Mouse (Mus musculus) cortical plate, adult 2 months (tissue): Measurements from ENCODE around the gene 2410015M20Rik. TPM values are rescaled to one million over a fixed set of nuclear protein-coding genes. Genes with fewer than 3 reads are reported as not detected.

ENCODE experiments used
- H3K27ac ChIP-seq: fragments of 200-500 bp; 2 replicates; pipeline ENCODE4 v1.5.1; 2012; ENCODE audit warnings: low read length, control low read depth, inconsistent platforms; ENCODE audit not compliant: insufficient read depth
- H3K4me1 ChIP-seq: fragments of 200-500 bp; 2 replicates; pipeline ENCODE4 v1.6.1; 2011; ENCODE audit warnings: low read length; ENCODE audit not compliant: control insufficient read depth, insufficient read depth
- H3K4me3 ChIP-seq: fragments of 200-500 bp; 2 replicates; pipeline ENCODE4 v1.5.1; 2011; ENCODE audit warnings: mild to moderate bottlenecking, low read length, control low read depth; ENCODE audit not compliant: insufficient read depth
- CTCF ChIP-seq: fragments of 200-500 bp; IDR thresholded peaks from 2 replicates; pipeline ENCODE4 v1.5.1; 2011; ENCODE audit warnings: mild to moderate bottlenecking, control low read depth, low read length; ENCODE audit not compliant: insufficient read depth; ENCODE audit errors: extremely low read depth
- POLR2A ChIP-seq: fragments of 200-500 bp; IDR thresholded peaks from 2 replicates; pipeline ENCODE4 v1.6.1; 2011; ENCODE audit warnings: mild to moderate bottlenecking, low read length, control low read depth; ENCODE audit not compliant: insufficient read depth; ENCODE audit errors: extremely low read depth
- polyA plus RNA-seq: library from polyadenylated mRNA; depleted of rRNA; stranded (reverse); fragments of >200 nt; gene quantifications from 2 replicates; pipeline ENCODE4 v1.2.3, GENCODE M21; 2012; rRNA removed

The 2410015M20Rik gene
- polyA plus RNA-seq, 1 experiment: 159 TPM

DNA sequence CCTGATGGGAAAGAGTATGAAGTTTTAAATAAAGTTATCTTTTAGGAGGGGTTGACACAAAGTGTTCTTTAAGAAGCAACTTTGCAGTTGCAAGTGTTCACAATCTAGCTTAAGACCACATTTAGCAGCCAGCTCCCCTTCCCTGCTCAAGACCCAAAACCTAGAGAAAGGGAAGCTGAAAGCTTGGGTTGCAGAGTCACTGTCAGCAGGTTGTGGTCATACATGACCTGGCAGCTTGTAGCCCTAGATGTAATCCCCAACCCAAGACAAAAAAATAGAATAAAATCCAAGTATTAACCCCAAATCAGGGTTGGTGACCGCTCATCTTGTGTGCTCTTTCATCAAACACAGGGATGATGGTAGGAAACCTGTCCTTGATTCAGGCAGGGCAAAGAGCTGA is 26.5 kb downstream of the 2410015M20Rik start:
- Histone ChIP-seq H3K4me1 (peaks cover 14% of the 10 kb centered on the region), H3K4me3 (peak overlapping the region; percentile 83), H3K27ac (no peak overlapping the region)
- TF ChIP-seq CTCF (no peak), POLR2A (no peak)

DNA sequence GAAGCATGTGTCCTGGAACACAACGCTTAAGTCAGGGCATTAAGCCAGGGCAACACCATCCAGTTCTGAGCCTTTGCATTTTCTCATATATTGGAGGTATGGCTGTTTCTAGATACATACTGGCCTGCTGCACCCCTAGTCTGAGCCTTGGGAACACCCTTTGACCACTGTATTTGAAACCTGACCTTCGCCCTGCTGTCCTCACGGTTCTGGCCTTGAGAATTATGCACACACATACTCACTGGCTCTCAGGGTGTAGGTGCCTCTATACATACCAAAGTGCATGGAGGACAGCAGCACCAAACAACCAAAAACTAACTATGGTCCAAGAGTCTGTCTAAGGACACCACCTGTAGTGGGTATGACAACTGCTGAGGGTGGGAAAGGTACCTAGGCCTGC is 36.6 kb downstream of the 2410015M20Rik start:
- Histone ChIP-seq H3K27ac (no peak overlapping the region), H3K4me3 (no peak overlapping the region), H3K4me1 (no peaks in the 10 kb centered on the region)
- TF ChIP-seq CTCF (no peak), POLR2A (no peak)

DNA sequence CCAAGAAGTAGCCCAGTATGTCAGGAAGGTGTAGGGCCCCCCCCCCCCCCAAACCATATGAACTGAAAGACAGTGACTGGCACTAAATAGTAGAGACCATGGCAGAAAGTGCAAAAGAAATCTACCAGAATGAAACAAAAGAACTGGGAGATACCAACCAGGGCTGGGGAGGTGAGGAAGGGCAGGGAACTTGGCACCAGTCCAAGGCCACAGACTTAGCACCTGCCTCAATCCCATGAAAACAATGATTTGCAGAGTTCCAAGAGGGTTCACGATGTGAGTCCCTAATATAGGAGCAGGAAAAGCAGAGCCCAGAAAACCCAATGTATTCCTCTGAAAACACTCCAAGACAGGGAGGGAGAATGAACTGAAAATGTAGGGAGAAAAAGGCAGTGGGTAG is 37.4 kb downstream of the 2410015M20Rik start:
- no peak overlapping the region for H3K27ac ChIP-seq
- no peak for TF ChIP-seq POLR2A
- TF ChIP-seq CTCF: no peak
- H3K4me1 ChIP-seq: no peaks in the 10 kb centered on the region
- H3K4me3 ChIP-seq: no peak overlapping the region

DNA sequence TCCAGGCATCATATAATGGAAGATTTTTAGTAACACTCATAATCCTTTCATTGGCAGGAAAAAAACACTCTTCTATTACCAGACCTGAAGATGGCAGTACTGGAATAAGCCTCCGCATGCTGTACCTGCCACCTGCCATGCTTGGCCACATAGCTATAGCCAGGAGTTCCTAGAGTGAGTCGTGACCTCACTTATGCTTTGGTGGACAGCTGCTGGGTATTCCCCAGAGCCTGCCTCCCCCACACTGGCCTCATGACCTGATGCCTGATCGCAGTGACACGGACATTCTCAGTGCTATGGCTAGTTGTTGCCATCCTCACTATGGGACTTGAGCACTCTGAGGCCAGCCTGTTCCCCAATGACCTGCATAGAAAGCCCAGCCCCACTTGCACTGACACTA is 39.3 kb downstream of the 2410015M20Rik start:
- H3K27ac ChIP-seq: no peak overlapping the region
- H3K4me3 ChIP-seq: no peak overlapping the region
- TF ChIP-seq POLR2A (no peak), CTCF (no peak)
- H3K4me1 ChIP-seq: no peaks in the 10 kb centered on the region

DNA sequence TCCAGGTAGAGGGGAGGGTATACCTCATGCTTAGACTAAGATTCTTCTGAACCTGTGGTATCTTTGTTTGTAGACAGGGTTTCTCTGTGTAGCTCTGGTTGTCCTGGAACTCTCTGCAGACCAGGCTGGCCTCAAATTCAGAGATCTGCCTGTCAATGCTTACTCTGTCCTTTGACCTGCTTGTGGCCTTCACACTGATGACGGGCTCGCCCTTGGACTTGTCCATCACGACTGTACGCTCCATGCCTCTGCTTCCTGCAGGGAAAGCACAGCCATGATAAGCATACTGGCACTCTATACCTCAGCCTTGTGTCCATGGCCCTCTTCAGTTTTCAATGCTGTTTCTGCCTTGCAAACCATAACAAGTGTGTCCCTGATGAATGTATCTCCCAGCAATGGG is 42.2 kb downstream of the 2410015M20Rik start:
- Histone ChIP-seq H3K4me3 (no peak overlapping the region), H3K4me1 (no peaks in the 10 kb centered on the region), H3K27ac (no peak overlapping the region)
- TF ChIP-seq POLR2A (no peak), CTCF (no peak)

DNA sequence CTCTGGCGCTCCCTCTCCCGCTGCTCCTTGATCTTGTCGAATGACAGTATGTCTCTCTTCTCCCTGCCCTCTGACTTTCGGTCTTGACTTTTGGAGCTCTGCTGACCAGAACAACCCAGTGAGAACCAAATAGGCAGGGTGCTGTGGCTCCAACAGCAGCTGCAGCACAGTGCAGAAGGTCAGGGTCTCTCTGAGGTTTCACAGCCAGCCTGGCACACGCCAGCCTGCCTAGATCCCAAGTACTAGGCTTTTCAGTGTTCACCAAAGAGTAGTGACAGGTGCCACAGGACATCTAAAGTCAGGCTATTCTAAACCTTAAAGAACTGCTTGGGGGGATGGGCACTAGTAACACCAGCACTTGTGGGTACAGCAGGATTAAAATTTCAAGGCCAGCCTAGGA is 42.7 kb downstream of the 2410015M20Rik start:
- no peak overlapping the region for H3K4me3 ChIP-seq
- no peaks in the 10 kb centered on the region for H3K4me1 ChIP-seq
- H3K27ac ChIP-seq: no peak overlapping the region
- TF ChIP-seq POLR2A (no peak), CTCF (no peak)

DNA sequence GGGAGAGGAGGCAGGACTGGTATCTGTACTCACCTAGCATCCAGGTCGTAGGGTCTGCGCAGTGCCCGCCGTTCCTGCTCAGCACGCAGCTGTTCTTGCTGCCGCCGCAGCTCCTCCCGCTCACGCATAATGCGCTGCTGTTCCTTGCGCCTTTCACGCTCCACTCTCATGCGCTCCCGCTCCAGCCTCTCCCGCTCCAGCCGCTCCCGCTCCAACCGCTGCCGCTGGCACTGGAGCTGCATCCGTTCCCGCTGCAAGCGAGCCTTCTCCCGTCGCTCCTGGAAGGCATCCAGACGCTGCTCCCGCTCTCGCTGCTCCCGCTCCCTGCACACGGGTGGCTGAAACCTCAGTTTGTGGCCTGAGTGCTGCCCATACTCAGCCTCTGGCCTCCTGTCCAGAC is 43.3 kb downstream of the 2410015M20Rik start:
- no peak overlapping the region for H3K27ac ChIP-seq
- no peak overlapping the region for H3K4me3 ChIP-seq
- TF ChIP-seq CTCF (no peak), POLR2A (no peak)
- H3K4me1 ChIP-seq: no peaks in the 10 kb centered on the region

DNA sequence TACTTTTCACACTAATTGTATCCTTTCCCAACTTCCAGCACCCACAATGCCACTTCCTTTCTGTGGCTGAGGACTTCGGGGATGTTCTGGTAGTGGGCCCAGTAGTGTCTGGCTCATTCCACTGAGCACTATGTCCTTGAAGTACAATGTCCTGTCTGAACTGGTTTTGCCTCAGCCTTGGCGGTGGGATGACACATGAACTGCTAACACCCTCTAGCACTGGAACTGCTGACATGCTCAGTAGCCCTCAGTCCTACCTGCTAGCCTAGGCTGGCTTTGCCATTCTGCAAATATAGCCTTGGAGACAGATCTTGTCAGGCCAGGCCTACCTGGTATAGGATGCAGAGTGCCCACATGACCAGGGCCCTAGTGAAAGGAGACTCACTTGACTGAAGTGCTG is 47.7 kb downstream of the 2410015M20Rik start:
- H3K27ac ChIP-seq: no peak overlapping the region
- TF ChIP-seq POLR2A: no peak
- TF ChIP-seq CTCF: no peak
- H3K4me1 ChIP-seq: no peaks in the 10 kb centered on the region
- H3K4me3 ChIP-seq: no peak overlapping the region

DNA sequence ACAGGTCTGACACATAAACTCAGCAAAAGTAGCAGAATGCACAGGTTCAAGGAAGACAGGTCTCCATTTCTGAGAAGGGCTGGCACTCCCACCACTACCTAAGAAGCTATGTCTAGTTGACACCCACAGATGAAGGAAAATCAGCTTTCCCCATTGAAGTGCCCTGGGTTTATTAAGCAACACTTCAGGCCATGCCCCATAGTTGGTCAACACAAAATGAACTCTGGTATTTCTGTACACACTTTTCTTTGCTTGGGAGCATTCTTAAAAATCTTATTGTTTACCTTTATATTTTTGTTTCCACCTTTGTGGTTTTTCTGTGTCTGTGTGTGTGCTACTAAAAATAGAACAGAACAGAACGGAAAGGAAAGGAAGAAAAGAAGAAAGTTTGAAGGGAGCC is 49.4 kb downstream of the 2410015M20Rik start:
- Histone ChIP-seq H3K27ac (no peak overlapping the region), H3K4me3 (no peak overlapping the region), H3K4me1 (no peaks in the 10 kb centered on the region)
- no peak for TF ChIP-seq POLR2A
- no peak for TF ChIP-seq CTCF

DNA sequence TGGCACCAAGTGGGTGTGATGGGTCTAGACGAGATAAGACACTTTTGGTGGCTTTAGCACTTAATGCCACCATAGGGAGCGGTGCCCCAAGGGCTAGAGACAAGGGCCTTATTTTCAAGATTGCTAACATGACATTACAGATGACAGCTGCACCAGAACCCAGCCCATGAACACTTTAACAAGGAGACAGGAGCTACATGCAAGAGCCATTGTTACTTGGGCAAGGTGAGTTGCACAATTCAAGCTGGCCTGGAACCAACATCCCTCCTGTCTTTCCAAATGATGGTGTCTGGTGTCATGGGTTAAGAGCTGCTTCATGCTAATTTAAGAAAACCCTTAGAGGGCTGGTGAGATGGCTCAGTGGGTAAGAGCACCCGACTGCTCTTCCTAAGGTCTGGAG is 50.2 kb downstream of the 2410015M20Rik start:
- Histone ChIP-seq H3K4me1 (no peaks in the 10 kb centered on the region), H3K4me3 (no peak overlapping the region), H3K27ac (no peak overlapping the region)
- TF ChIP-seq CTCF (no peak), POLR2A (no peak)

DNA sequence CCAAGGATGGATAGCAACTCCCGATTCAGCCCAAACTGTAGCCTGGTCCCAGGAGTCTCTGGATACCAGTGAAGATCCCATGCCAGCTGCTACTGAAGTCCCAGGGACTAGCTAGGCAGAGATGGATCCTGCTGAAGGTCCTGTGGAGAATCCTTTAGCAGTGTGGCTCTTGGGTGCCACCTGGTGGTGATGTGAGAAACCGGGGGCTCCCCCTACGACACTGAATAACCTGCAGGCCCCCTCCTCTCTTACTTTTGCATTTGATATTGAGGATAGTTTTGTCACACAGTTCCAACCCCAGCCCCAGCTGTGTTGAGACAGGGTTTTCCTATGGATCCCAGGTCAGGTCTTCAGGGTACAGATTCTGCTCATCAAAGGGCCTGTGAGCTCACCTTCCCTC is 51.1 kb downstream of the 2410015M20Rik start:
- no peak overlapping the region for H3K27ac ChIP-seq
- no peaks in the 10 kb centered on the region for H3K4me1 ChIP-seq
- TF ChIP-seq POLR2A: no peak
- TF ChIP-seq CTCF: peak; percentile 67
- H3K4me3 ChIP-seq: no peak overlapping the region

Other genes starting within 250 kb of the 2410015M20Rik start
- 688 and 773 TPM in 2 replicates for gene Ptprs, start 133.3 kb downstream of the 2410015M20Rik start, polyA plus RNA-seq
- gene Znrf4, start 97.3 kb downstream of the 2410015M20Rik start, polyA plus RNA-seq: not detected in 2 replicates
- 2.1 and 3.2 TPM in 2 replicates for gene Gm20219, start 55.4 kb downstream of the 2410015M20Rik start, polyA plus RNA-seq
- gene Safb2, start 25.2 kb downstream of the 2410015M20Rik start, polyA plus RNA-seq: 93.0 and 110 TPM in 2 replicates
- 101 and 110 TPM in 2 replicates for gene Safb, start 24.9 kb downstream of the 2410015M20Rik start, polyA plus RNA-seq
- 1,005 and 1,019 TPM in 2 replicates for gene Rpl36, start 3.6 kb upstream of the 2410015M20Rik start, polyA plus RNA-seq
- gene Lonp1, start 17.1 kb upstream of the 2410015M20Rik start, polyA plus RNA-seq: 78.3 and 82.5 TPM in 2 replicates
- gene Catsperd, start 18.4 kb upstream of the 2410015M20Rik start, polyA plus RNA-seq: 2.6 and 2.7 TPM in 2 replicates
- gene Ranbp3, start 63.5 kb upstream of the 2410015M20Rik start, polyA plus RNA-seq: 104 and 107 TPM in 2 replicates
- 332 and 357 TPM in 2 replicates for gene Ndufa11, start 108.0 kb upstream of the 2410015M20Rik start, polyA plus RNA-seq
- gene Vmac, start 108.3 kb upstream of the 2410015M20Rik start, polyA plus RNA-seq: 16.7 and 18.2 TPM in 2 replicates
- gene Nrtn, start 147.8 kb upstream of the 2410015M20Rik start, polyA plus RNA-seq: 7.4 and 8.6 TPM in 2 replicates
- 137 and 148 TPM in 2 replicates for gene Dus3l, start 155.0 kb upstream of the 2410015M20Rik start, polyA plus RNA-seq
- 3.3 and 4.0 TPM in 2 replicates for gene Prr22, start 160.5 kb upstream of the 2410015M20Rik start, polyA plus RNA-seq
- gene Rfx2, start 221.2 kb upstream of the 2410015M20Rik start, polyA plus RNA-seq: 2.6 and 3.2 TPM in 2 replicates